Mouse (Mus musculus): ENCODE measurements around the gene Daxx. TPM values are rescaled to one million over a fixed set of nuclear protein-coding genes. Genes with fewer than 3 reads are reported as not detected.

Gene Daxx
- total and polyA plus RNA-seq, 2 experiments from 2014 or later, result 19.3 to 20.0 TPM

DNA sequence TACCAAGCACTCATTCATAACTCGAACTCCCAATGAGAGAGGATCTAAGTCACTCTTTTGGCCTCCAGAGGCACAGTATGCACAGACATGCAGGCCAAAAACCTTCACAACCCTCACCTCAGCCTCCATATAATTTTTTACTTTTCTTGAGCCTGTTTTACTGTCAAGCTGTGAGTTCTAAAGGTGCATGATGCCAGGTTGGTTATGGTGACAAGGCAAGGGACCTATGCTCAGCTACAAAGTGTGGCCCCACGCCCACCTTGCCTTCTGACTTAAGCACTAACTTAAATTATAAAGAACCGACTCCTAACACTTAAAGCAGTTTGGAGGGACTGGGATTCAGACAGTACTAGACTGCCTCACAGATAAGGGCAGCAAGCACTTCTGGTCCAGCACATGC lies 44.1 kb downstream of the Daxx start:
- no peak overlapping the region for H3K4me3 ChIP-seq (ENCODE audit: low read depth, low read length)
- no peak for DNase-seq (ENCODE audit: low spot score)
- peaks cover 20% of the 10 kb centered on the region for H3K36me3 ChIP-seq (replicated peaks; ENCODE audit: control insufficient read depth, insufficient read depth, low read length)
- WGBS, result 73% methylated on average over 3 of the region's 3 CpGs
- no peak for ATAC-seq (ENCODE audit: insufficient read depth, low read depth)
- peaks cover 37% of the 10 kb centered on the region for H3K4me1 ChIP-seq (ENCODE audit: control insufficient read depth, insufficient read depth)
- H3K9ac ChIP-seq (replicated peaks; ENCODE audit: low read depth, low read length), result no peak overlapping the region
- no peaks in the 10 kb centered on the region for H3K9me3 ChIP-seq (replicated peaks; ENCODE audit: control insufficient read depth, low read length)
- no peaks in the 10 kb centered on the region for H3K27me3 ChIP-seq (ENCODE audit: control insufficient read depth, insufficient read depth, low read length)
- TF ChIP-seq CTCF (IDR thresholded peaks at IDR 0.05; ENCODE audit: low read depth) (no peak), EP300 (IDR thresholded peaks at IDR 0.05; ENCODE audit: low read depth) (no peak)
- H3K27ac ChIP-seq (ENCODE audit: low read depth), result no peak overlapping the region
- no peak overlapping the region for H3K4me2 ChIP-seq (ENCODE audit: low read depth, low read length)

DNA sequence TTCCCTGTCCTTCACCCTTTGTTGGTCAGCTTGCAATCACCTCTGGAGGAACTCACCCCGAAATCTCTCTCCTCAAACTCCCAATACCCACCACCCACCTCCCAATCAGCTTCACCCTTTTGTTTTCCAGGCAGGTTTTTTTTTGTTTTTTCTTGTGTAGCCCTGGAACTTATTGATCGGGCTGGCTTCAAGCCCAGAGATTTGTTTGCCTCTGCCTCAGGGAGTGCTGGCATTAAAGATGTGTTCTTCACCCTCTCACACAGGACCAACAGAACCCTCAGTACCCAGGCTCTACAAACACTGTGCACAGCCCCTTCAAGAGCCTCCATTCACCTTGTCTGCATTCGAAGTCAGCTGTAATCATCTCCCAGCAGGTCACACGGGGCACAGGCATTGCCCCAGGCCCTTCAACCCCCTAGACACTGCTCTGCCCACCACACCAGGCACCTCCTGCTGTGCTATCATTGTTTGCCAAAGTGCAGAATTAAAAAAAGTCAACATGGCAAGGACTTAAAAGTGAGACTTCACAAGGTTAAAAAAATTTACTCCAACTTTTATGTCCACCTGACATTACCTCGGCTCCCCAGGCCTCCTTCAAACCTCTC lies 44.8 kb downstream of the Daxx start:
- no peaks in the 10 kb centered on the region for H3K9me3 ChIP-seq (replicated peaks; ENCODE audit: control insufficient read depth, low read length)
- H3K27me3 ChIP-seq (ENCODE audit: control insufficient read depth, insufficient read depth, low read length), result no peaks in the 10 kb centered on the region
- DNase-seq (ENCODE audit: low spot score) (no peak), ATAC-seq (ENCODE audit: insufficient read depth, low read depth) (no peak)
- TF ChIP-seq CTCF (IDR thresholded peaks at IDR 0.05; ENCODE audit: low read depth) (no peak), EP300 (IDR thresholded peaks at IDR 0.05; ENCODE audit: low read depth) (no peak)
- H3K27ac ChIP-seq (ENCODE audit: low read depth), result peak overlapping the region; percentile 94; the same call in 1 of the 2 replicates
- H3K4me1 ChIP-seq (ENCODE audit: control insufficient read depth, insufficient read depth), result peaks cover 37% of the 10 kb centered on the region
- peak overlapping the region; percentile 98 for H3K9ac ChIP-seq (replicated peaks; ENCODE audit: low read depth, low read length)
- peak overlapping the region; percentile 87 for H3K4me3 ChIP-seq (ENCODE audit: low read depth, low read length)
- H3K4me2 ChIP-seq (ENCODE audit: low read depth, low read length), result peak overlapping the region; percentile 94
- peaks cover 27% of the 10 kb centered on the region for H3K36me3 ChIP-seq (replicated peaks; ENCODE audit: control insufficient read depth, insufficient read depth, low read length)
- WGBS, result 44% methylated on average over 5 of the region's 5 CpGs

DNA sequence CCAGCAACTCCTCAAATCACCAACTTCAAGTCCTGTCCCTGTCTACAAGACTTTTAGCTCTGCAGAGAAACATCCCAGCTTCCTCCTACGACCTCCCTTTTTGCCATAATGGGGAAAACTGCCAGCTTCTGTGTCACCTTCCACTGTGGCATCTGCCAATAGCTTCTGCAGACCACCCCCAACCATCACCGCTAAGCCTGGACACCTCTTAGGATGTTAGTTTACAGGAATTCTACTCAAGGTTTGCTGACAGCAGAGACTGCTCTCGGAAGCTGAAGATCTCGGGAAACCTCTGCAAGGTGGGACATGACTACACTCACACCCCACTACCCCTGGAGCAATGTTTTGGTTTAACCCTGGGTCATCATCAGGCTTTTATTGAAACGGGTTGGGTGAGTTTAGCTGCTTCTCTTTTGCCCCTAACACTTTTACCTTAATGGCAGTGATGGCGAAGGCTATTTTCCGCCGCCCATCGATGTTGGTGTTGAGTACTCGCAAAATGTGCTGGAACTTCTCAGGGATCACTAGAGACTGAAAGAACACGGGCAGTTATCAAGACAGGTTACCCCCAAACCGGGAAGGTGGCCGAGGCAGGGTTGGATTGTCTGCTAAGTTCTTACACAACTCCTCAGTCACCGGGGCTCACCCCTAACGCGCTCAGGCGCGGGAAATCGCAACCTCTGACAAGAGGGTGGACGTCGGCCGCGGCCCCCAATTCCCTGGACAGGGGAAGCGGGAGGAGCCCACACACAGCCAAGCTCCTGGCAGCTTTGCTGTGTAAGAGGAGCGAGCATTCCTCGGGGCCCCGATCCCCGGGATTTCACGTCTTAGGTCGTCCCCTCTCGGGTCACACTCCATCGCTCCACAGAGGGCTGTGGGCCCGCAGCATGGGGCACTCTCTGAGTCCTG lies 45.7 kb downstream of the Daxx start:
- peak overlapping the region; percentile 94 for H3K27ac ChIP-seq (ENCODE audit: low read depth)
- H3K4me2 ChIP-seq (ENCODE audit: low read depth, low read length), result peak overlapping the region; percentile 94
- TF ChIP-seq CTCF (IDR thresholded peaks at IDR 0.05; ENCODE audit: low read depth), result no peak
- TF ChIP-seq EP300 (IDR thresholded peaks at IDR 0.05; ENCODE audit: low read depth), result no peak; the same call in 1 of the 2 replicates
- H3K36me3 ChIP-seq (replicated peaks; ENCODE audit: control insufficient read depth, insufficient read depth, low read length), result peaks cover 35% of the 10 kb centered on the region
- H3K27me3 ChIP-seq (ENCODE audit: control insufficient read depth, insufficient read depth, low read length), result no peaks in the 10 kb centered on the region
- no peaks in the 10 kb centered on the region for H3K9me3 ChIP-seq (replicated peaks; ENCODE audit: control insufficient read depth, low read length)
- peak overlapping the region; percentile 87 for H3K4me3 ChIP-seq (ENCODE audit: low read depth, low read length)
- ATAC-seq (ENCODE audit: insufficient read depth, low read depth), result peak; percentile 16
- DNase-seq (ENCODE audit: low spot score), result peak; percentile 24
- peaks cover 37% of the 10 kb centered on the region for H3K4me1 ChIP-seq (ENCODE audit: control insufficient read depth, insufficient read depth)
- peak overlapping the region; percentile 98 for H3K9ac ChIP-seq (replicated peaks; ENCODE audit: low read depth, low read length)
- WGBS, result under 1% methylated on average over 33 of the region's 33 CpGs

DNA sequence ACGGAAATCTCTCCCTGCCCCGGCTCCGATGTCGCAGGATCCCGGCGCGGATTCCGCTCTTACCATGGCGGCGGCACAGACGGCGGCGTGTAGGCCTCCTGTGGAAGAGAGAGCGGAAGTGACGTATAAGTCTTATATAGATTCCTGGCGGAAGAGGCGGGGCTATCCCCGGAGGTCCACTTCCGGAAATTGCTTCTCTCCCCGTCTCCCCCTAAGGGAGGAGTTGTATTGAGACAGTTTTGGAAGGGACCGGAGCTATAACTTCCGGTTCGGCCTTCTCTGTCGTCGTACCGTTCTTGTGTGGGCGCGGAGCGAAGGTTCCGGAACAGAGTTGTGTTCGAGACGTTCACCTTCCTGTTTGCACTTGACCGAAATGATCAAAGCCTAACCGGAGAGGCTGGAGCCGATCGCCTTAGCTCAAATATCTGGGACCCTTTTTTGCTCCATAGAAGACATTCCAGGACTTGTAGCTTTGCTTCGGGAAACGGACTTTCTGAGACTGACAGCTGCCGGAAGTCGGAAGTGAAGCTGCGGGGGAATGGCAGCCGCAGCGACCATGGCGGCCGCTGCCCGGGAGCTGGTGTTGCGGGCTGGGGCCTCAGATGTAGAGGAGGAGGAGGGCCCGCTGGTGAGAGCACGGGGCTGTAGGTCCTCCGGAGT lies 46.5 kb downstream of the Daxx start, which contains the start of the genes Vps52 and Rps18:
Gene Vps52 (plus strand): TSS at position 258 of the 660 bp plus-strand sequence.
Gene Rps18 (minus strand): TSS at position 447 of the 660 bp plus-strand sequence.
- Histone ChIP-seq H3K9me3 (replicated peaks; ENCODE audit: control insufficient read depth, low read length) (no peaks in the 10 kb centered on the region), H3K4me3 (ENCODE audit: low read depth, low read length) (peak within 1 kb of the TSS; percentile 87), H3K9ac (replicated peaks; ENCODE audit: low read depth, low read length) (peak within 1 kb of the TSS; percentile 98), H3K4me1 (ENCODE audit: control insufficient read depth, insufficient read depth) (peaks cover 29% of the 10 kb centered on the region), H3K27ac (ENCODE audit: low read depth) (peak within 1 kb of the TSS; percentile 94), H3K27me3 (ENCODE audit: control insufficient read depth, insufficient read depth, low read length) (no peaks in the 10 kb centered on the region), H3K36me3 (replicated peaks; ENCODE audit: control insufficient read depth, insufficient read depth, low read length) (peaks cover 41% of the 10 kb centered on the region), H3K4me2 (ENCODE audit: low read depth, low read length) (peak within 1 kb of the TSS; percentile 94)
- under 1% methylated on average over 50 of the region's 50 CpGs for WGBS
- TF ChIP-seq EP300 (IDR thresholded peaks at IDR 0.05; ENCODE audit: low read depth), result peak; percentile 88
- peak; percentile 24; the same call in 1 of the 2 replicates for TF ChIP-seq CTCF (IDR thresholded peaks at IDR 0.05; ENCODE audit: low read depth)
- ATAC-seq (ENCODE audit: insufficient read depth, low read depth), result peak; percentile 90
- peak; percentile 98 for DNase-seq (ENCODE audit: low spot score)

DNA sequence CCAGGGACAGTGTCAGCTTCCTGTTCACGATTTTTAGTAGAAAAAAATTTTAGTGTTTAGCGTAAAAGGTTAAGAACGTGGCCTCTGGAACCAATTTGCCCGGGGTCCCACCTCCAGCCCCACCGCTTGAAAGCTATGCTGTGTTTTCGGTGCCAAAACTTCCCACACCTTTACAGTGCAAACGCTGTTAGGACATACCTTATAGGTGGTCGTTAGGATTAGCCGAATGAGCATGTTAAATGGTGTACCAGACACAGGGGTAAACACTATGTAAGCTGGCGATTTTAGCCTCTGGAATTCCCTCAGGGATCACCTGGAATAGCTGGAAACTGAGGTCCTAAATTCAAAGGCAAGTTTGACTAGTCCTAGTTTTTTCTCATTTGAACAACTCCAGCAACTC lies 47.1 kb downstream of the Daxx start:
- no peak for TF ChIP-seq CTCF (IDR thresholded peaks at IDR 0.05; ENCODE audit: low read depth)
- TF ChIP-seq EP300 (IDR thresholded peaks at IDR 0.05; ENCODE audit: low read depth), result no peak
- WGBS, result 4% methylated on average over 10 of the region's 10 CpGs
- peaks cover 24% of the 10 kb centered on the region for H3K4me1 ChIP-seq (ENCODE audit: control insufficient read depth, insufficient read depth)
- peak overlapping the region; percentile 93 for H3K27ac ChIP-seq (ENCODE audit: low read depth)
- H3K4me3 ChIP-seq (ENCODE audit: low read depth, low read length), result peak overlapping the region; percentile 87
- peak overlapping the region; percentile 70 for H3K4me2 ChIP-seq (ENCODE audit: low read depth, low read length)
- DNase-seq (ENCODE audit: low spot score), result no peak
- ATAC-seq (ENCODE audit: insufficient read depth, low read depth), result no peak
- peak overlapping the region; percentile 77 for H3K9ac ChIP-seq (replicated peaks; ENCODE audit: low read depth, low read length)
- H3K9me3 ChIP-seq (replicated peaks; ENCODE audit: control insufficient read depth, low read length), result no peaks in the 10 kb centered on the region
- H3K27me3 ChIP-seq (ENCODE audit: control insufficient read depth, insufficient read depth, low read length), result no peaks in the 10 kb centered on the region
- H3K36me3 ChIP-seq (replicated peaks; ENCODE audit: control insufficient read depth, insufficient read depth, low read length), result peaks cover 41% of the 10 kb centered on the region
